Mouse (Mus musculus) MEL (cell line): ENCODE measurements around the gene Smarcd1. TPM values are rescaled to one million over a fixed set of nuclear protein-coding genes. Genes with fewer than 3 reads are reported as not detected.

Experiments
- DNase-seq: peaks from one replicate; pipeline ENCODE4 v3.0.0; 2011; ENCODE audit warnings: low read depth, low spot score
- H3K27ac ChIP-seq: 2 replicates; pipeline ENCODE4 v1.5.1; 2012; ENCODE audit warnings: low read depth, mild to moderate bottlenecking, control low read depth, low read length, moderate library complexity; ENCODE audit not compliant: control insufficient read depth
- H3K27me3 ChIP-seq, 2 experiments: fragments of 150-350 bp in 1 of 2; sonication (generic) in 1 of 2; 2 replicates each; pipeline ENCODE4 v1.6.1; 2012; ENCODE audit warnings: low read length in 2 of 2, mild to moderate bottlenecking in 2 of 2, improper control_type of control experiment in 1 of 2, moderate library complexity in 1 of 2; ENCODE audit not compliant: insufficient read depth in 2 of 2, control insufficient read depth in 1 of 2
- H3K36me3 ChIP-seq, 2 experiments: 2 replicates each; pipeline ENCODE4 v1.6.1; 2012 to 2014; ENCODE audit warnings: low read length in 2 of 2, improper control_type of control experiment in 1 of 2, inconsistent platforms in 1 of 2, mild to moderate bottlenecking in 1 of 2; ENCODE audit not compliant: insufficient read depth in 2 of 2, control insufficient read depth in 1 of 2
- H3K4me1 ChIP-seq, 2 experiments: fragments of 150-350 bp in 1 of 2; sonication (generic) in 1 of 2; 2 replicates each; pipeline ENCODE4 v1.6.1; 2012; ENCODE audit warnings: low read length in 2 of 2, improper control_type of control experiment in 1 of 2, mild to moderate bottlenecking in 1 of 2; ENCODE audit not compliant: insufficient read depth in 2 of 2, control insufficient read depth in 1 of 2
- H3K4me3 ChIP-seq, 2 experiments: fragments of 150-350 bp in 1 of 2; sonication (generic) in 1 of 2; 2 replicates each; pipeline ENCODE4 v1.5.1; 2012; ENCODE audit warnings: low read depth in 2 of 2, low read length in 2 of 2, mild to moderate bottlenecking in 2 of 2, moderate library complexity in 2 of 2, control low read depth in 1 of 2, improper control_type of control experiment in 1 of 2; ENCODE audit not compliant: control insufficient read depth in 1 of 2, insufficient read depth in 1 of 2
- H3K79me2 ChIP-seq: 2 replicates; pipeline ENCODE4 v1.6.1; 2012; ENCODE audit warnings: mild to moderate bottlenecking, low read length, moderate library complexity; ENCODE audit not compliant: control insufficient read depth, poor library complexity, insufficient read depth
- H3K9ac ChIP-seq: 2 replicates; pipeline ENCODE4 v1.6.1; 2012; ENCODE audit warnings: low read depth, mild to moderate bottlenecking, control low read depth, low read length, moderate library complexity; ENCODE audit not compliant: control insufficient read depth, poor library complexity, severe bottlenecking
- H3K9me3 ChIP-seq: fragments of 150-350 bp; sonication (generic); replicated peaks from 2 replicates; pipeline ENCODE4 v1.6.1; 2012; ENCODE audit warnings: mild to moderate bottlenecking, low read length, improper control_type of control experiment, moderate library complexity; ENCODE audit not compliant: insufficient read depth
- CTCF ChIP-seq, 3 experiments: IDR thresholded peaks in 2 of 3; conservative IDR thresholded peaks in 1 of 3; 2 replicates each; pipeline ENCODE4 v1.5.1; 2011 to 2012; ENCODE audit warnings: low read length in 3 of 3, low read depth in 2 of 3, mild to moderate bottlenecking in 2 of 3, improper control_type of control experiment in 1 of 3, inconsistent platforms in 1 of 3, mixed read lengths in 1 of 3, moderate library complexity in 1 of 3; ENCODE audit not compliant: control insufficient read depth in 1 of 3, insufficient read depth in 1 of 3, poor library complexity in 1 of 3, severe bottlenecking in 1 of 3
- ELF1 ChIP-seq: IDR thresholded peaks from 2 replicates; pipeline ENCODE4 v1.6.1; 2014; ENCODE audit warnings: low read depth, mild to moderate bottlenecking, inconsistent platforms, low read length, improper control_type of control experiment, moderate library complexity
- EP300 ChIP-seq, 2 experiments: IDR thresholded peaks; 2 replicates each; pipeline ENCODE4 v1.6.1; 2011; ENCODE audit warnings: improper control_type of control experiment in 2 of 2, low read length in 2 of 2, low read depth in 1 of 2, mild to moderate bottlenecking in 1 of 2
- ETS1 ChIP-seq: IDR thresholded peaks from 2 replicates; pipeline ENCODE4 v1.6.1; 2012; ENCODE audit warnings: low read depth, mild to moderate bottlenecking, inconsistent platforms, low read length, improper control_type of control experiment, moderate library complexity
- GATA1 ChIP-seq: IDR thresholded peaks from 2 replicates; pipeline ENCODE4 v1.6.1; 2011; ENCODE audit warnings: low read depth, low read length, improper control_type of control experiment
- HCFC1 ChIP-seq: IDR thresholded peaks from 2 replicates; pipeline ENCODE4 v1.6.1; 2012; ENCODE audit warnings: low read depth, mild to moderate bottlenecking, inconsistent platforms, low read length, improper control_type of control experiment, moderate library complexity
- JUND ChIP-seq: IDR thresholded peaks from 2 replicates; pipeline ENCODE4 v1.6.1; 2011; ENCODE audit warnings: low read depth, mild to moderate bottlenecking, improper control_type of control experiment, low read length
- KAT2A ChIP-seq: conservative IDR thresholded peaks from 2 replicates; pipeline ENCODE4 v1.6.1; 2012; ENCODE audit warnings: low read depth, low read length, improper control_type of control experiment, inconsistent platforms
- MAFK ChIP-seq: IDR thresholded peaks from 2 replicates; pipeline ENCODE4 v1.6.1; 2011; ENCODE audit warnings: low read depth, mild to moderate bottlenecking, low read length, improper control_type of control experiment, borderline replicate concordance
- MAX ChIP-seq: IDR thresholded peaks from 2 replicates; pipeline ENCODE4 v1.6.1; 2011; ENCODE audit warnings: low read length, improper control_type of control experiment
- MAZ ChIP-seq: IDR thresholded peaks from 2 replicates; pipeline ENCODE4 v1.6.1; 2012; ENCODE audit warnings: low read depth, mild to moderate bottlenecking, inconsistent platforms, low read length, improper control_type of control experiment
- MEF2A ChIP-seq: IDR thresholded peaks from 2 replicates; pipeline ENCODE4 v1.6.1; 2014; ENCODE audit warnings: low read depth, mild to moderate bottlenecking, inconsistent platforms, low read length, improper control_type of control experiment; ENCODE audit not compliant: poor library complexity, insufficient replicate concordance, severe bottlenecking; ENCODE audit errors: extremely low read depth
- MYB ChIP-seq: IDR thresholded peaks from 2 replicates; pipeline ENCODE4 v1.6.1; 2011; ENCODE audit warnings: mild to moderate bottlenecking, low read depth, low read length, improper control_type of control experiment
- NELFE ChIP-seq: IDR thresholded peaks from 2 replicates; pipeline ENCODE4 v1.6.1; 2011; ENCODE audit warnings: low read depth, low read length, improper control_type of control experiment
- NRF1 ChIP-seq: IDR thresholded peaks from 2 replicates; pipeline ENCODE4 v1.6.1; 2014; ENCODE audit warnings: low read depth, mild to moderate bottlenecking, inconsistent platforms, low read length, improper control_type of control experiment, moderate library complexity; ENCODE audit not compliant: poor library complexity, insufficient read depth, severe bottlenecking
- POLR2AphosphoS2 ChIP-seq: IDR thresholded peaks from 2 replicates; pipeline ENCODE4 v1.6.1; 2011; ENCODE audit warnings: low read length, improper control_type of control experiment
- POLR2AphosphoS5 ChIP-seq: IDR thresholded peaks from 2 replicates; pipeline ENCODE4 v1.6.1; 2012; ENCODE audit warnings: low read depth, borderline replicate concordance, mild to moderate bottlenecking, inconsistent platforms, low read length, moderate library complexity, mixed read lengths
- RAD21 ChIP-seq: IDR thresholded peaks from 2 replicates; pipeline ENCODE4 v1.6.1; 2011; ENCODE audit warnings: mild to moderate bottlenecking, low read depth, low read length, improper control_type of control experiment
- RCOR1 ChIP-seq: IDR thresholded peaks from 2 replicates; pipeline ENCODE4 v1.6.1; 2012; ENCODE audit warnings: low read depth, mild to moderate bottlenecking, inconsistent platforms, low read length, improper control_type of control experiment
- SIN3A ChIP-seq: IDR thresholded peaks from 2 replicates; pipeline ENCODE4 v1.6.1; 2012; ENCODE audit warnings: low read length, improper control_type of control experiment, inconsistent platforms
- TAL1 ChIP-seq: IDR thresholded peaks from 2 replicates; pipeline ENCODE4 v1.6.1; 2012; ENCODE audit warnings: mild to moderate bottlenecking, inconsistent platforms, low read length, moderate library complexity, mixed read lengths
- TBP ChIP-seq: IDR thresholded peaks from 2 replicates; pipeline ENCODE4 v1.8.0; 2011; ENCODE audit warnings: low read depth, low read length, improper control_type of control experiment
- TCF12 ChIP-seq: IDR thresholded peaks from 2 replicates; pipeline ENCODE4 v1.6.1; 2014; ENCODE audit warnings: low read depth, mild to moderate bottlenecking, inconsistent platforms, low read length, improper control_type of control experiment, moderate library complexity
- UBTF ChIP-seq: IDR thresholded peaks from 2 replicates; pipeline ENCODE4 v1.6.1; 2012; ENCODE audit warnings: low read depth, mild to moderate bottlenecking, inconsistent platforms, low read length, improper control_type of control experiment, moderate library complexity, borderline replicate concordance; ENCODE audit not compliant: insufficient read depth
- USF1 ChIP-seq: IDR thresholded peaks from 2 replicates; pipeline ENCODE4 v1.6.1; 2014; ENCODE audit warnings: low read depth, mild to moderate bottlenecking, inconsistent platforms, low read length, improper control_type of control experiment, moderate library complexity
- USF2 ChIP-seq, 2 experiments: IDR thresholded peaks; 2 replicates each; pipeline ENCODE4 v1.6.1; 2011 to 2012; ENCODE audit warnings: improper control_type of control experiment in 2 of 2, low read length in 2 of 2, borderline replicate concordance in 1 of 2, inconsistent platforms in 1 of 2, low read depth in 1 of 2, mild to moderate bottlenecking in 1 of 2; ENCODE audit not compliant: insufficient read depth in 1 of 2
- ZKSCAN1 ChIP-seq: IDR thresholded peaks from 2 replicates; pipeline ENCODE4 v1.6.1; 2012; ENCODE audit warnings: low read depth, mild to moderate bottlenecking, inconsistent platforms, low read length, improper control_type of control experiment, moderate library complexity
- ZMIZ1 ChIP-seq: IDR thresholded peaks from 2 replicates; pipeline ENCODE4 v1.6.1; 2012; ENCODE audit warnings: low read depth, mild to moderate bottlenecking, inconsistent platforms, low read length, improper control_type of control experiment, moderate library complexity
- polyA plus RNA-seq, 2 experiments: library from polyadenylated mRNA; stranded (reverse) in 1 of 2; unstranded in 1 of 2; fragments of >175 nt in 1 of 2; fragments of >200 nt in 1 of 2; gene quantifications; 2 replicates each; pipeline versions ENCODE4 v1.2.1 to v1.2.4; 2012; ENCODE audit warnings: low replicate concordance in 2 of 2, low read depth in 1 of 2; ENCODE audit not compliant: insufficient read length in 2 of 2, insufficient read depth in 1 of 2, missing spikeins in 1 of 2
- total RNA-seq: library from RNA; depleted of rRNA; stranded (reverse); fragments of 300-350 nt; gene quantifications from 2 replicates; pipeline ENCODE4 v1.2.3, GENCODE M21; 2012

The Smarcd1 gene
- total and polyA plus RNA-seq, 3 experiments = 20.1 to 247 (median 72.5) TPM

DNA sequence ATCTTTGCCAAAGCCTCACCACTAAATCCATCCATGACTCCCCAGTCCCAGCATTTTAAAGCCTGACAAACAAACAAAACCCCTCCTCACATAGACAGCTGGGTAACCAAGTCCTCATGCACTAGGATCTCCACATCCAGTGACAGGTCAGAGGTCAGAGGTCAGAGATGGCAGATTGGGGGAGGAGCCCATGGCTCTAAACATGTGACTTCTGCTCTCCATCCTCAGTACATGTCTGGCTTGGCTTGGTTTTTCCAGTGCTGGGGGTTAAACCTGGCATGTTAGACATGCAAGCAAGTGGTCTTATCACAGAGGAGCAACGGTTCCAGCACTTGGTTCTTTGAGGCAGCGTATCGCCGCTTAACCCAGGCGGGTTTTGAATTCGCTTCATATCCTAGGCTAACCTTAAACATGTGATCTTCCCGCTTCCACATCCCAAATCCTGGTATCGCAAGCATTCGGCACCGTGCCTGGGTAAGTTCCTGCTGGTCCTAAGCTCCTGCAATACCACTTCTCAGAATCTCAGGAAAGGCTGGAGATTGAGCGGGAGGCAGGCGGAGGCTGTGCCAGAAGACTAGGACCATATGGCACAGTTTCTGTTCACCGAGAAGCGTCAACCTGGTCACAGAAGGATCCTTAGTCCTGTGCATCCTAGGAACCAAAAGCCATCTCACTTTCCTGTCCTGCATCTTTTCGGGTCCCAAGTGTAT, 40.7 kb upstream of the Smarcd1 start:
- TF ChIP-seq TAL1 (no peak), ZMIZ1 (no peak), RCOR1 (no peak), MAFK (no peak), MYB (no peak), GATA1 (no peak)
- peaks cover 0 to 2% of the 10 kb centered on the region in 2 experiments; a peak in 1 of 4 replicates for H3K27me3 ChIP-seq
- peaks cover 2% of the 10 kb centered on the region; the same call in 1 of the 2 replicates for H3K79me2 ChIP-seq
- H3K4me3 ChIP-seq = no peak overlapping the region
- peaks cover 13 to 43% of the 10 kb centered on the region in 2 experiments for H3K4me1 ChIP-seq
- no peak overlapping the region for H3K9ac ChIP-seq
- no peaks in the 10 kb centered on the region for H3K9me3 ChIP-seq
- no peak overlapping the region for H3K27ac ChIP-seq
- DNase-seq = no peak
- peaks cover 0 to 31% of the 10 kb centered on the region in 2 experiments; a peak in 2 of 4 replicates for H3K36me3 ChIP-seq

DNA sequence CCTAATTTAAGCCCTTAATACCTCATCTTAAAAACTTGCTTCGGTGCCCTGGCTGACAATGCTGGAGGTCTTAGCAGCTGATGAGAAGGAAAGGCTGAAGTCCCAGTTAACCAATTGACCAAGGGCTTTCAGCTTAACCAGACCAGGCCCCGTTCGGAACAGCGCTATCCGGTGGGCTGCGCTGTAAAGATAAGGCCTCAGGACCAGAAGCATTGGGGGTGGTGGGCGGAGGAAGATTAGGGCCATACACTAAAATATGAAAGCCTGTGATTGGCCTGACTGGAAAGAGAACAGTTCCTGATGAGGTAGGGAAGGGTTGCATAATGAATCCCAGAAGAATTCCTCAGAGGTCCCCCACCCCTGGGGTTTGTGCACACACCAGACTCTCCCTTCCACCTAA, 39.6 kb upstream of the Smarcd1 start:
- Histone ChIP-seq H3K79me2 (peaks cover 2% of the 10 kb centered on the region; the same call in 1 of the 2 replicates), H3K27ac (peak overlapping the region; percentile 63), H3K36me3 (peaks cover 0 to 31% of the 10 kb centered on the region in 2 experiments; a peak in 2 of 4 replicates), H3K9ac (peak overlapping the region; percentile 26), H3K4me3 (no peak overlapping the region), H3K27me3 (peaks cover 0 to 2% of the 10 kb centered on the region in 2 experiments; a peak in 1 of 4 replicates), H3K9me3 (no peaks in the 10 kb centered on the region), H3K4me1 (peaks cover 13 to 43% of the 10 kb centered on the region in 2 experiments)
- peak; percentile 78 for DNase-seq
- TF ChIP-seq POLR2AphosphoS2 (no peak), CTCF (IDR thresholded peaks at IDR 0.05 in 2 of 3, conservative IDR thresholded peaks at IDR 0.05 in 1 of 3; ENCODE audit: control insufficient read depth in 1 of 3, insufficient read depth in 1 of 3, low read depth in 2 of 3, low read length in 3 of 3, poor library complexity in 1 of 3, severe bottlenecking in 1 of 3) (no peak), ZMIZ1 (no peak), HCFC1 (no peak), TCF12 (peak; percentile 77), UBTF (no peak), TBP (no peak), TAL1 (peak; percentile 92), KAT2A (no peak), JUND (no peak), USF2 (IDR thresholded peaks at IDR 0.05; ENCODE audit: borderline replicate concordance in 1 of 2, insufficient read depth in 1 of 2, low read depth in 1 of 2, low read length in 2 of 2) (no peak), ELF1 (no peak), MEF2A (no peak), ETS1 (no peak), RAD21 (no peak), NELFE (peak; percentile 15; the same call in 1 of the 2 replicates), USF1 (no peak), MAX (no peak), ZKSCAN1 (no peak), MAZ (no peak), NRF1 (no peak), POLR2AphosphoS5 (no peak), RCOR1 (peak; percentile 66; the same call in 1 of the 2 replicates), EP300 (IDR thresholded peaks at IDR 0.05; ENCODE audit: low read depth in 1 of 2, low read length in 2 of 2) (peak; percentile 46 to 77; a peak in 3 of 4 replicates), GATA1 (peak; percentile 78), SIN3A (0 out of 2 replicates have a peak, but pooled peaks have one; percentile 24)
